Mouse (Mus musculus): ENCODE results near the gene Jade1. TPM values are rescaled to one million over a fixed set of nuclear protein-coding genes. Genes with fewer than 3 reads are reported as not detected.

Gene Jade1
- total and polyA plus RNA-seq, 3 experiments = 9.6 to 11.0 (median 10.7) TPM

DNA sequence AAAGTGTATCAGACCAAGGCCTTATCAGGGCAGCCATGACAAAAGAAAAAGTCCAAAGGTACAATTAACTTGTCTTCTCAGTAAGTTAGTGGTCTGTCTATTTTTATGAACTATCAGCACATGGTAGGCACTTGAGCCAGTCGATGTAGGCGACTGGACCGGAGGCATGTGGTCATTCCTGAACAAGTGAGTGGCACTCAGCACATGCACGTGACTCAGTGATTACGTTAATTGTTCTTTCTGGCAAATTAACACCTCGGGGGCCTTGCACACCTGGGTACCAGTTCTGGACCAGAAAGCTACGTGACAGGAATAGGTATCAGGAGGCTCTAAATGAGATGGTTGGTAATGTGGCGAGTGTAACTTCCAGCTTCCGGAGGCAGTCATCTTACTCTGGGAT lies 51.5 kb downstream of the Jade1 start:
- no peak overlapping the region for H3K4me2 ChIP-seq (ENCODE audit: insufficient read depth, low read depth, poor library complexity, severe bottlenecking)

DNA sequence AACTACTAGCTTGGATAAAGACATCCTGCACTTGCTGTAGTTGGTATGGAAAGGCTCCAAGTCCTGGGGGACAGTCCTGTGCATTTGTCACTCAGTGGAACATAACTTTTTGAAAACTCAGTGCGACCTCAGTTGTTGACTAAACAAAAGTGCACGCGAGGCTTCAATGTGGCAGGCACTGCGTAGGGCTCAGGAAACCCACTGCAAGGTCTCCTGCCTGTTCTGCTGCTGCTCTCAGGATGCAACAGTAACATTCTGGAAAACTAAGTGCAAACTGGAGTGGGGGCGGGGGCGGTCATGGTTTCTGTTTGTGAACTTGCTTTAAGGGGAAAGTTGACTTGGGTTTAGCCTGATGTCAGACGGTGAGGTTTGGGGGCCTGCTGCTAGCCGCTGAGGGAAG lies 51.9 kb downstream of the Jade1 start:
- Histone ChIP-seq H3K9ac (ENCODE audit: insufficient read depth, low read depth) (no peak overlapping the region), H3K4me3 (replicated peaks in 1 of 3; ENCODE audit: low read depth in 2 of 3, low read length in 2 of 3, poor library complexity in 1 of 3) (no peak overlapping the region), H3K79me2 (replicated peaks; ENCODE audit: control insufficient read depth, extremely low read depth, insufficient read depth, poor library complexity, severe bottlenecking) (no peaks in the 10 kb centered on the region), H3K4me2 (ENCODE audit: insufficient read depth, low read depth, poor library complexity, severe bottlenecking) (no peak overlapping the region), H3K27ac (ENCODE audit: insufficient read depth, low read depth) (no peak overlapping the region), H3K27me3 (replicated peaks) (no peaks in the 10 kb centered on the region), H3K36me3 (replicated peaks in 1 of 2; ENCODE audit: control insufficient read depth in 1 of 2, insufficient read depth in 1 of 2, low read length in 1 of 2) (peaks cover 41 to 96% of the 10 kb centered on the region in 2 experiments), H3K4me1 (ENCODE audit: control insufficient read depth in 1 of 2, insufficient read depth in 2 of 2) (no peaks in the 10 kb centered on the region), H3K9me3 (replicated peaks; ENCODE audit: low read length) (no peaks in the 10 kb centered on the region)
- no peak for DNase-seq (ENCODE audit: extremely low read depth)
- in situ Hi-C loops (cut with MboI; ENCODE audit: low pct_ligation_motif_present, low pct_unique_long_range_greater_than_20kb, low sequenced_read_pairs) = no loop called here
- no peak for TF ChIP-seq MXI1 (IDR thresholded peaks at IDR 0.05; ENCODE audit: low read depth, low read length)
- no peak for TF ChIP-seq CHD1 (IDR thresholded peaks at IDR 0.05; ENCODE audit: low read depth, low read length)
- TF ChIP-seq IRF4 (IDR thresholded peaks at IDR 0.05; ENCODE audit: low read depth, low read length) = no peak
- no peak for TF ChIP-seq SIN3A (IDR thresholded peaks at IDR 0.05; ENCODE audit: low read length)
- no peak for TF ChIP-seq TBP (conservative IDR thresholded peaks at IDR 0.05; ENCODE audit: low read depth, low read length)
- TF ChIP-seq UBTF (IDR thresholded peaks at IDR 0.05; ENCODE audit: low read depth, low read length) = no peak
- no peak for TF ChIP-seq MEF2A (IDR thresholded peaks at IDR 0.05; ENCODE audit: borderline replicate concordance, low read depth, low read length)
- dilution Hi-C loops (cut with MboI; ENCODE audit: extremely low pct_ligation_motif_present, extremely low pct_unique_long_range_greater_than_20kb, low sequenced_read_pairs) = no loop called here

More for the DNA sequence above, 51.5 kb downstream of the Jade1 start:
- H3K27me3 ChIP-seq (replicated peaks) = no peaks in the 10 kb centered on the region
- TF ChIP-seq SMC3 (IDR thresholded peaks at IDR 0.05; ENCODE audit: low read depth, low read length) = no peak
- TF ChIP-seq MYC (IDR thresholded peaks at IDR 0.05; ENCODE audit: low read depth, low read length) = no peak
- no peak for TF ChIP-seq ZMIZ1 (IDR thresholded peaks at IDR 0.05; ENCODE audit: low read depth, low read length)
- no peak for TF ChIP-seq POLR2A (IDR thresholded peaks at IDR 0.05; ENCODE audit: low read depth, low read length)
- in situ Hi-C loops (cut with MboI; ENCODE audit: low pct_ligation_motif_present, low pct_unique_long_range_greater_than_20kb, low sequenced_read_pairs) (no loop called here), dilution Hi-C loops (cut with MboI; ENCODE audit: extremely low pct_ligation_motif_present, extremely low pct_unique_long_range_greater_than_20kb, low sequenced_read_pairs) (no loop called here)
- DNase-seq (ENCODE audit: extremely low read depth) = no peak
- no peak overlapping the region for H3K9ac ChIP-seq (ENCODE audit: insufficient read depth, low read depth)
- H3K27ac ChIP-seq (ENCODE audit: insufficient read depth, low read depth) = no peak overlapping the region
- no peaks in the 10 kb centered on the region for H3K79me2 ChIP-seq (replicated peaks; ENCODE audit: control insufficient read depth, extremely low read depth, insufficient read depth, poor library complexity, severe bottlenecking)
- no peak overlapping the region for H3K4me3 ChIP-seq (replicated peaks in 1 of 3; ENCODE audit: low read depth in 2 of 3, low read length in 2 of 3, poor library complexity in 1 of 3)
- no peaks in the 10 kb centered on the region for H3K4me1 ChIP-seq (ENCODE audit: control insufficient read depth in 1 of 2, insufficient read depth in 2 of 2)
- peaks cover 39 to 94% of the 10 kb centered on the region in 2 experiments for H3K36me3 ChIP-seq (replicated peaks in 1 of 2; ENCODE audit: control insufficient read depth in 1 of 2, insufficient read depth in 1 of 2, low read length in 1 of 2)
- H3K9me3 ChIP-seq (replicated peaks; ENCODE audit: low read length) = no peaks in the 10 kb centered on the region

DNA sequence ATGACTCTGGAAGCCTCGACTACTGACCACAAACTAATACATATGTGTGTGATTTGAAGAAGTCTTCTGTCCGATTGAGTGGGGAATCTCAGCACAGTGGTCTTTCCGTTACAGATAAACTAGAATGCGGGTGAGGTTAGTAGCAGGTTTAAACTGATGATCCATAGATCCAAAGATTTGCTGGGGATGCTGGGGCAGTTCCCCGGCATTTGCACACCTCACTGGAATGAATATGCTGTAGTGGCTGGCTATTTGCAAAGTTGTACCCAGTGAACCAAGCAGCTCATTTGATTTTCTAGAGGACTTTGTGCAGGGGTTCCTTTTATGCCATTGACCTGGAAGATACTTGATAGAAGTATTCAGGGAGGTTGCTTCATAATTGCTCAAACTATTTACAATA lies 53.5 kb downstream of the Jade1 start:
- dilution Hi-C loops (cut with MboI; ENCODE audit: extremely low pct_ligation_motif_present, extremely low pct_unique_long_range_greater_than_20kb, low sequenced_read_pairs) (no loop called here), in situ Hi-C loops (cut with MboI; ENCODE audit: low pct_ligation_motif_present, low pct_unique_long_range_greater_than_20kb, low sequenced_read_pairs) (no loop called here)
- H3K4me1 ChIP-seq (ENCODE audit: control insufficient read depth in 1 of 2, insufficient read depth in 2 of 2) = no peaks in the 10 kb centered on the region
- no peaks in the 10 kb centered on the region for H3K79me2 ChIP-seq (replicated peaks; ENCODE audit: control insufficient read depth, extremely low read depth, insufficient read depth, poor library complexity, severe bottlenecking)
- TF ChIP-seq TCF12 (IDR thresholded peaks at IDR 0.05; ENCODE audit: low read depth, low read length) (no peak), MAX (IDR thresholded peaks at IDR 0.05; ENCODE audit: low read length) (no peak), NRF1 (IDR thresholded peaks at IDR 0.05; ENCODE audit: low read depth, low read length) (no peak), JUN (IDR thresholded peaks at IDR 0.05; ENCODE audit: insufficient read depth, low read depth, low read length) (no peak), TBP (conservative IDR thresholded peaks at IDR 0.05; ENCODE audit: low read depth, low read length) (no peak), BHLHE40 (IDR thresholded peaks at IDR 0.05; ENCODE audit: low read depth, low read length) (no peak), ZKSCAN1 (IDR thresholded peaks at IDR 0.05; ENCODE audit: borderline replicate concordance, low read depth, low read length) (no peak), RCOR1 (conservative IDR thresholded peaks at IDR 0.05; ENCODE audit: low read depth, low read length) (no peak), NELFE (IDR thresholded peaks at IDR 0.05; ENCODE audit: low read depth, low read length) (no peak), CHD2 (IDR thresholded peaks at IDR 0.05; ENCODE audit: low read length) (no peak), CTCF (conservative IDR thresholded peaks at IDR 0.05 in 1 of 2, IDR thresholded peaks at IDR 0.05 in 1 of 2; ENCODE audit: low read depth in 2 of 2, low read length in 2 of 2) (no peak)
- H3K9ac ChIP-seq (ENCODE audit: insufficient read depth, low read depth) = no peak overlapping the region
- no peak overlapping the region for H3K27ac ChIP-seq (ENCODE audit: insufficient read depth, low read depth)
- H3K36me3 ChIP-seq (replicated peaks in 1 of 2; ENCODE audit: control insufficient read depth in 1 of 2, insufficient read depth in 1 of 2, low read length in 1 of 2) = peaks cover 45 to 96% of the 10 kb centered on the region in 2 experiments
- H3K27me3 ChIP-seq (replicated peaks) = no peaks in the 10 kb centered on the region
- H3K9me3 ChIP-seq (replicated peaks; ENCODE audit: low read length) = no peaks in the 10 kb centered on the region
- H3K4me2 ChIP-seq (ENCODE audit: insufficient read depth, low read depth, poor library complexity, severe bottlenecking) = no peak overlapping the region
- no peak overlapping the region for H3K4me3 ChIP-seq (replicated peaks in 1 of 3; ENCODE audit: low read depth in 2 of 3, low read length in 2 of 3, poor library complexity in 1 of 3)
- no peak for DNase-seq (ENCODE audit: extremely low read depth)
